Mouse (Mus musculus) spleen, postnatal 4 days (tissue): ENCODE data around the gene Tnc.

ENCODE experiments used
- DNase-seq, 2 experiments: peaks; one replicate each; pipeline ENCODE4 v3.0.0; 2022; ENCODE audit warnings: low spot score in 2 of 2

Tnc gene

DNA sequence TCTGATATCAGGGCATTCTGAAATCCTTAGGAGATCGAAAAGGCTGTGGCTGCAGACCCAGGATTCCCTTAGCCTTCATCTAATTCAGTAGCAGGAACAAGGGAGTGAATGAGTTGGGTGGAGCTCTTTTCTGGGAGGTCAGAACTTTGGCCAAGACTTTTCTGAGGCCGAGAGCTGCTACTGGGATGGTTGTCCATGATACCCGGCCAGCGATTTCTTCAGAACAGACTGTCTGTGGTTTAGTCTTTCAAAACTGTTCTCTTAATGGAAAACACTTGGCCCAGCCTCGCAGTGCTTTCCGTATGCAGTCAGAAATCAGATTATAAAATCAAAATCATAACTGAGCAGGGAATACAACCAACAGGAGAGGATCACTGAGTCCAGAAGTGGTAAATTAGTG, 21.2 kb downstream of the Tnc start:
- DNase-seq = no peak

DNA sequence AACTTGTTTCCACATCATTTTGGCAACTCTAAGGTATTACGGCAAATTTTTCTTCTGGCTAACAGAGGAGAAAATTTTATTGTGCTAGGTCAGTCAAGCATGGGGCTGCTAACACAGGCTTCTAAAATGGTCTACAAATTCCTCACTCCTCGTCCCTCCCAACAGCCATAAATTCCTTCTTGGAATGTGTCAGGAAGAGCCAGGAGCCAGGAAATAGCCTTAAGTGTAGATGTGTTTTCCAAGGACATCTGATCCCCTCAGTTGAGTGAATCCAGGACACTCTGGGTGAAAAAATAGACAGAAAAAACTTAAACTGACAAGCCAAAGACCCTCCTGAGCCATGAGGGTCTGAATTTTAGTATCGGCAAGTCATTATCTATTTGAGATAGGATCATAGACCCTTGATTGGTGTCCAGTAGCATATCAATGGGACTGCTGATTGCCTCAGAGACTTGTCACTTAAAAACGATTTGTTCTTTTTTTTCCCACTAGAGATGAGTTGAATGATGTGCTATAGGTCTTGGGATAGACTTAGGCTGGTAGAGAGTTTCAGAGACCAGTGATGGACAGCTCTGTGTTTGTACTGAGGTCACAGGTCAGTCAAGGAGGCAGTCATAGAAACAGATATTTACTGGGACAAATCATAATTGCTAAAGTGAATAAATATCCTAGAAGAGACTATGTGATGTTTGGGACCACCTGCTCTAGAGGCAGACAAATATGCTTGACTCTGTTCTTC, 22.6 kb downstream of the Tnc start:
- DNase-seq = no peak

DNA sequence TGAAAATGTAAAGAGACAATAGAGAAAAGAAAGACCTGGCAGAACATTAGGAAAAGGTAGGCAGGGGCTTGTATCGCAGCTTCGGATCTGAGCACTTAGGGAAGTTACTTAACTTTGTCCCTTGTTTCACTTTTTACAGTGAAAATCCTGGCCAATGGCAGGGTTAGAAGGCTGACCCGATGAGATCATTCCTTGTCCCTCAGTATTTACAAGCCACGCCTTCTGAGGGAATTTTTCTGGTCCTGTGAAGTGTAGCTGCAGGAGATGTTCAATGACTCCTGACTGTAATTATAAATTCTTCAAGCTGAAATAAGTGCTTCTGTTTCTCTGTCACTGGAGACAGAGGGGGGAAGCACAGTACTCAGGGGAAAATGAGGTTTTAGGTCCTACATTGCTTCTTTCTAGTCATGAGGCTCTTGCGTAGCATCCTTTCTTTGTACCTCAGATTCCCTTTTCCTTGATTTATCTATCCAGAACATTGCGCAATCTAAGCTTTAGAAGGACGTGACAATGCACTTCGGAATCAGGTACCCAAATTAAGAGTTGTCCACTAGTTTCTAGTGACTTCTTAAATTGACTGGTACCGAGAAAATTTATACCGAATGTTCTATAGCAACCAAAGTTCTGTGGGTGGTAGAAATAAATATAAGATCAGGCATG, 25.8 kb downstream of the Tnc start:
- DNase-seq = no peak

DNA sequence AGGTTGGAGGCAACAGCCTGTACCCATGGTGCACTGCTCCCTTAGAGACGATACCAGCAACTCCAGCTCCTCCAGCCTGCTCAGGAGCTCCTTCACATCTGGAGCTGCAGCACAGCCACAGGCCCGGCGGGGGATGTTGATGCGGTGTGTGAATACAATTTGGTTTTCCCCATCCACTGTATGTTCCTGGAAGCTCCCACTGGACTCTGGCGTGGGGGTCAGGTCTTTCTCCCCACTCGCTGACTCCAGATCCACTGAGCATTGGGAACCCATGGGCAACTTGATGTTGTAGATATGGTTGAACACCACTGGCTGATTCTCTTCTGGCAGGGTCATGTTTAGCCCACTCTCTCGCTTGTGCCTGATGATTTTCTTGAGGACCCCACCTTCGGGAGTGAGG, 26.7 kb downstream of the Tnc start:
- DNase-seq = no peak

DNA sequence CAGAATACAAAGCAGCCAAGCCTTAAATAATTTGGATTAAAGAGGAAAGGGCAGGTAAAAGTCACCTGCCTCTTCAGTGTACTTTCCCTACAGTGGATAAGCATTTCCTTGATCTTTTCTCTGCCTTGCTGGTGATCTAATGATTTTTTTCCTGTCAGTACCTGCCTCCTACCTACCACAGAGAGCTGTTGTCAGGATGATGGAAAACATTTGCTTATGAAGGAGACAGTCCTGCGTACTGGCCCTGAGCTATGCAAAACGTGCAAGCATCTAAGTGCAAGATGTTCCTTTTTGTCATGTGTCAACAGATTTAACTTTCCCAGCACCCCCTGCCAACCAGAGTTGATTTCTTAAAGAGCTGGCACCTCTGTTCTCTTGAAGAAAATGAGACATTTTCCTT, 35.5 kb downstream of the Tnc start:
- no peak for DNase-seq

DNA sequence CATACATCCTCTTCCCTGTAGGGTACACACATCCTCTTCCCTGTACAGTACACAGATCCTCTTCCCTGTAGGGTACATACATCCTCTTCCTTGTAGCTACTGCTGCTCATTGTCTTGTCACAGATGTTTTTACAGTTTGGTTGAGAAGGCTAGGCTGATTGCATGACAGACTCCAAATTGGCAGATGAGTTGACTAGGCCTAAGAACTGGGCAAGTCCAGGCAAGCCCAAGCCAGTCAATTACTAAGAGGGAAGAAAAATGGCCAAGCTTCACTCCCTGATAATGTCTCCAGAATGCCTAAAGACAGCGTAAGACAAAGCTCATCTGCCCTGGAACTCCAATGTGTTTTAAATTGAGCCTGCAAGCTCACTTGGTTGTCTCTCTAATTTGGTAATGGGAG, 36.9 kb downstream of the Tnc start:
- DNase-seq = no peak

DNA sequence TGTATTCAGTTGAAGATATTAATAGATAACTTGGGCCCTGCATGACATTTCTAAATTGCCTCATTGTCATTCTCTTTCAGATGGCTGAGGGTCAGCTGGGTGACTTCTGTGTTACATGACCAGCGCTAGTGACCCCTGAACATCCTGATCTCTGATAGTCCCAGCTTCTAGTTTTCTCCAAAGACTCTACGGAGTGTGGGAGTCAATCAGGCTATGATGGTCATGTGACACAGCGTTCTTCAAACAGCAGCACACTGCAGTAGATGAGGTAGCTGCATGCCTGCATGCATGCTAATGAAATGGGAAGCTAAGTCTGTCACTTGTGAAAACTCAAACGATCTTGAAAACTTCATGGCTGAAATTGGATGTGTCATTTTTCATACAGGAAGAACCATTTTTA, 41.6 kb downstream of the Tnc start:
- DNase-seq = no peak

DNA sequence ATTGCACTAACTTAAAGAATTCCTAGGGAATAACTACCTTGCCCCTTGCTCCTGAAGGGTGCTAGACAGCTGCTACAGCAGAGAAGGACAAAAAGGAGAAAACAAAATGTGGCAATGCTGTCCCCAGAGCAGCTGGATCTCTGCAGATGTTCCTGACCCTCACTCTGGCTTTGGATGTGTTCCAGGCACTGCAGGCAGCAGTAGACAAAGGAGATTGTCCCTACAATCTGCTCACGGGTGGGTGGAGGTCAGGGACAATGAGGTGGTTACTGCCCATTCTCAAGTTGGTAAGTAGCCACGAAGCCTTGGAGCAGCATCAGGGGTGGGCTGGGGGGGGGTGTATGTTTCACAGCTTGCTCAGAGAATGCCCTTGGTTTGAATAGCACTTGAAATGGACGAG, 43.1 kb downstream of the Tnc start:
- DNase-seq = no peak

DNA sequence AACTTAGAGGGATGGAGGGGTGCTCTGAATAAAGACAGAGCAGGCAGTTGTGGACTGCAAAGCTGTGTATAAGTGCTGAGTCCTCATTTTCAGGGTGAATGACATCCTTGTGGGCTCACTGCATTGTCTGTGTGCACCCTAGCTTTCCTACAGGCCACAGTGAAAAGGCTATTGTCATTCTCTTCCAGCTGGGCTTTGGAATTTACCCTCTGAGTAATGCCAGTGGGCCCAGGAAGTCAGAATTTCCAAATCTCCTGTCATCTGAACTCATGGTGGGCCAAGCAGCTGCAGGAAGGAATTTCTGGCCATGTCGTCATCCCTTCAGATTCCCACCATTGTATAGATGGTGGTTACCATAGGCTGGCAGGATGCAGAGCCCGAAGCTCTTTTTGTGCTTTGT, 44.6 kb downstream of the Tnc start:
- DNase-seq = no peak

DNA sequence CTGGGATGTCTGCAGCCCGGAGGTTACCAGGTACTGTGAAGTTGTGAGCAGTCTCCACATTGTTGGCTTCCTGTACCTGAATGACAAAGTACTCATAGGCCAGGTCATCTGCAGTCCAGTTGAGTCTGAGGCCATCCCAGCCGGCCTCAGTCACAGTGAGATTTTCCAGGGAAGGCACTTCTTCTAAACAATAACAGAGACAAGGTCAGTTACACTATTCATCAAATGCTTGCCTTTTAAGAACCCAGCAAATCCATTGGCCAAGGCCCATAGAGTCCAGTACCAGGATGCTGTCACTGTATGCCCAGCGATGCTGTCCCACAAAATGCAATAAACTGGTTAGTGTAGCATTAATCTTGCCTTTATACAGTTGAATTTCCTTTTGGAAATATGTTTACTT, 46.0 kb downstream of the Tnc start:
- peak in 1 of 2 experiments; percentile 15 for DNase-seq

DNA sequence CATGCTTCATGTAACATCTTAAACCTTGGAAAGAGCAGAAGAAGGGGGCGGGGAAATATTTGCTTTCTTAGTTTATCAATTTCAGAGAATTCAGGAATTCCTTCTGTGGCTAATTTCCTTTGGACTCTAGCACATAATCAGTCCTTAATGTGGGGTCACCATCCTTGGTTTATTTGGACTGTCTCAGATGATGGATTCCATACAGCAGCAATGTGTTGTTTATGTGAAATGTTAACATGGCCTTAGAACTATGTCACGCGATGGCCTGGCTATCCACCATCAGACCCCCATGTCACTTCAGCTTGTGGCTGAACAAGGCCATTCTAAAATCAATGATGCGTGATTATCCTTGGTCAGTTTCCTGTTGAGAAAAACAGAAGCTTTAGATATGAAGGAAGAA, 46.5 kb downstream of the Tnc start:
- no peak for DNase-seq

DNA sequence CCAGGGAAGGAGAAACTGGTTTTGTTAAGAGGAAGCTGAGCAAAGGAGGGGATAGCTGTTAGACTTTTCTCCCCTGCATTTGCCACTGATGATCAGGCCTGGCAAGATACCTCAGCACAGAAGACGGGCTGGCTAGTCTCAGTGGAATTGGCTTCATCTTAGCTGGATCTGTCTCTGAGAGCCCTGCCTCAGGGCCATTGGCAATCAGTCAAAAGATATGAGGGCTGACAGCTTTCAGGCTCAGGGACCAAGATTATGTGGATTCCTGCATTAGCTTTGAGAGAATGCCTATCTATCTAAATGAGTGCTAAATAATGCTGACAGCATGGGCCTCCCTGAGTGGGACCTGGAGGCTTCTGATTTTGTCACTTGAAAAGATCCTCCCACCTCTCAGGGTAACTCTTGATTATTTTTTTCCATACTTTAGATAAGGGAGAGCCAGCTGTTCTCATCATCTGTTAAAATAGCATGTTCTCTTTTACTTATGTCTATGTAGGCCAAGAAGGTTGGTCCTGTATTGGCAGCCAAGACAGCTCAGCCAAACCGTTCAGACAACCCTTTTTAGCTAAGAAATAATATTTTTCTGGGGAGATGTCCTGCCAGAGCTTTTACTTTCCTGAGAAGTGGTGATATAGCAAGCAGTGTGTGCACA, 53.2 kb downstream of the Tnc start:
- no peak for DNase-seq

DNA sequence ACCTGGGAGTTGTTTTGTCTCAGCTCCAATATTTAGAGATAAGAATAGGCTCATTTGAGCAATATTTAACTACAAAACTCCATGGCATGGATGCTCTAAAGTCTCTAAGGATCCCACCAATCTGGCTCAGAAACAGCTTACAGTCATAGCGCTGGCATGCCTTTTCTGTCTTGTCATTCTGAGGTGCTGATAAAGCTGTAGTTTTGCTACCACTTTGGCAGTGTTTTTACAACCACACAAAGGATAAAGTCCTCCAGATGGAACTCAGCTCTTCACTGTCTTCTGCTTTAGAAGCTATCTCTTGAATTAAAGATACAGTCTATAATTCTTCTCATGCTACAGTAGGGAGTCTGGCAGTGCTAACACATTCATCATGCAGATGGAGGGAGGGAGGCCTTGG, 56.6 kb downstream of the Tnc start:
- no peak for DNase-seq

DNA sequence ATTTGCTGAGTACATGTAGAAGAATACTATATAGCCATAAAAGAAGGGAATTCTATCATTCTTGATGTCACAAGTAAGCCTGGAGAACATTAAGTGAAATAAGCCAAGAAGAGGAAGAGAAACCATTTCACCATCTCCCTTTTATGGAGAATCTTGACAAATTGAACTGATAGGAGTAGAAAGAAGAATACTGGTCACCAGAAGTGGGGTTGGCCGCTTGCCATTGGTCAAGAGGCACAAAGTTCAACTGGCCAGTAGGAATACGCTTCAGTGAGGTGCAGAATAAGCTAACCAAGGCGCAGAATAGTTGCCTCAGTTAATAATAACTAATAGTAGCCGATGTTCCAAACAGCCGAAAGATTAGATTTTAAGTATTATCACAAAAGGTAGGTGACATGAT, 58.7 kb downstream of the Tnc start:
- DNase-seq = no peak

DNA sequence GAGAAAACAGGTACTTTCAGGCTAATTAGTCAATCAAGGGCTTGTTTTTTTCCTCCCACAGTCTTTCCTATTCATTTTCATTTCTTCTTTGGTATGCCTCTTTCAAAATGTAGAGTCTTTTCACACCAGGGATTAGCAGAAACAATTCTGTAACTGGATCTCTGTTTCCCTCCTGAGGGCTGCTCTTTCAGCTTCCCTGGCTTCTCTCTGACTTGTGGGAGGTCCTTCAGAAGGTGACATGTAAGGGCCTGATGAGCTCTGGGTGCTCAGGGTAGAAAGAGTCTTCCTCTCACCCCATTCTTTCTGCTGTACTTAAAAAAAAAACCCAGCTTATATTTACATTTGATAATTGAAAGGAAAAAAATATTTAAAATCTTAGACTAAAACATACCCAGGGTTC, 60.2 kb downstream of the Tnc start:
- DNase-seq = no peak

DNA sequence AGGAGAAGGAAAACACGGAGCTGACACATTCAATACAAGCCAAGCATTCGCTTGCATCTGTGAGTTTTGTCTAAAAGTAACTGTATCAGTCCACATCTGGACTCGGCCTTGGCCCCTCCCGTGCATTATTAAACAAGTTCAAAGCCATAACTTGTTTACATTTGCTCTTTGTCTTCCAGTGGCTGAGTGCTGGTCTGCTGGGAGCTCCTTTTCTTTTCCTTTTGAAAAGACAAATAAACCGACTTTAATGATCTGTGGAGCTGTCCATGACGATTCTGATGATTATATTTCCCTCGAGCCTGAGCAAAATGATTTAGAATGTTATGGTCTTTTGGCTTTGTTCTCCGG, 63.7 kb downstream of the Tnc start:
- no peak for DNase-seq

DNA sequence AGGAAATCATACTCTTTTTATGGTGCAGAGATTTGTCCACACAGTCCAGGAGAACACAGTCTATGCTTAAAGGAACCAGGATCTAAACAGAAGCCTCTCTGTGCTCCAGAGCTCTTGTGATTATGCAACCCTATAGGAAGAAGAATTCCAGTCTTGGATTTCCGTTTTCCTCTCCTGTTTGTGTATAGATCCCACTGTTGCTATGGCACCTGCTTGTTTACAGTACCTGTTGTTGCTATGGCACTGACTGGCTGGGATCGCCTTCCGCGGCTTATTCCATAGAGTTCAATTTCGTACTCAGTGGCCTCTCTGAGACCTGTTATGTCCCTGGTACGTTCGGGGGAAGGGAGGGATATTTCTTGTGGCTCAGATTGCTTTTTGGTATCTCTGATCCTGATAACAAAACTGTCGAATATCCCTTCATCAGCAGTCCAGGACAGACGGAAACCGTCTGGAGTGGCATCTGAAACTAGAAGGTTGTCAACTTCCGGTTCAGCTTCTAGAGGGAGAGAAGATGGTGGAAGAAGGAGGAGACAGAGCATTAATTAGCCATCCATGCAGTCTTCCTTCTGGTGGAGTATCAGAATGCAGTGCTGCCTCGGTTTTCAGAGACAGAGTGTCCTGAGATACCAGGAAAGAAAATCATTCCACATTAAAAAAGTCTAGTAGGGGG, 64.3 kb downstream of the Tnc start:
- DNase-seq = no peak

DNA sequence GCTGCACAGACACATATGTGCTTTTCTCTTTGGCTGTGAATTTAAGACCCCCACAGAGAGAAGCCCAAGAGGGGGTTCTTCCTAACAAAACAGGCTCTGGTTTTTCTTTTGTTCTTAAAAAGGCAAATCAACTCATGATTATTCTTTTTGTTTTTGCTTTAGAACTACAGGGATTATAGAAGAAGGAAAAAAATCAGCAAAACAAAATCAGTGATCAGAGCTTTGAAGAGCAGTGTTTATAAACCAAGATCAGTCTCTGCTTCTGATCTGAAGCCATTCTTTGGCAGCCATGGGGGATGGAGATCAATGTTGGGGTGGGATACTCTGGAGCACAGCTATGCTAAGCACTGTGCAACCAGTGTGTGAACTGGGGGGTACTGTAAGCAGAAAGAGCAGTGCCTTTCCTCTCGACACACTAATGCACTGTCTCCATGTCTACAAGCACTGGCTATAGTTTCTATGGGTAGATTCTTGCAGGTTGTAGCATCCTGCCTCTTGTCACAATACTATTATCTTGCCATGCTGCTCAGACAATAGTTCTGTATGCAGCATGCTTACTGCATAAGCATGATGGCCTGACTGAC, 66.5 kb downstream of the Tnc start:
- no peak for DNase-seq

DNA sequence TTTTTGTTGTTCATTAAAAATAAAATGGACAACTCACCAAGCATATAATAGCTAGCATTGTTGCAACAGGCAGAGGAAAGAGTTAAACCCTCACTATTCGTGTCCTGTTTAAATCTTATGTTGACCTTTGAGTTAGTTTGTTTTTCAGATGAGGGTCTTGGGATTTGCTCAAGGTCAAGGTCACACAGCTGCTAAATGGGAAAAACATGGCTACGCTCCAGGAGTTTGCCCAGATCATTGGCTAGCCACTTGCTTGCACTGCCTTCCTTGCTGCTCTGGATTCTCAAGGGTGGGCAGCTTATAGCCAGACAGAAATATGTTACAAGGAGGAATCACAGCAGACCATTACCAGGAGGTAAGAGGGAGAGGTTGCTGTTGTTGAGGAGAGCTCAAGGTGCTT, 67.2 kb downstream of the Tnc start:
- DNase-seq = no peak

DNA sequence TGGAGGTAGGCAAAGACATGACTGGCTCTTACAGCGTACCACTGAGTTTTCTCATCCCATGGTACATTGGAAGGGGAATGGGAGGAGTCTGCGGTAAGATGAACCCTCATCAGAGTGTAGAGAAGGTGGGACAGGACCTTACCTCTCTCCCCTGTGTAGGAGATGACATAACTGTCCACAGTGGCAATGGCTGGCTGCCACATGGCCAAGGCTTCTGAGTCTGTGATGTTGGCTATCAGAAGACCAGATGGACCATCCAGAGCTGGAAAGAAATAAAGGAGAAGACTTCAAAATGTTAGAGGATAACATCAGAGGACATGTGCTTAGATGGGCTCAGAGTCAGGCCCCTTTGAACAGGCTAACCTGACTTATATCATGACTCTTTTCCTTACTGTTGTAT, 74.3 kb downstream of the Tnc start:
- DNase-seq = no peak

DNA sequence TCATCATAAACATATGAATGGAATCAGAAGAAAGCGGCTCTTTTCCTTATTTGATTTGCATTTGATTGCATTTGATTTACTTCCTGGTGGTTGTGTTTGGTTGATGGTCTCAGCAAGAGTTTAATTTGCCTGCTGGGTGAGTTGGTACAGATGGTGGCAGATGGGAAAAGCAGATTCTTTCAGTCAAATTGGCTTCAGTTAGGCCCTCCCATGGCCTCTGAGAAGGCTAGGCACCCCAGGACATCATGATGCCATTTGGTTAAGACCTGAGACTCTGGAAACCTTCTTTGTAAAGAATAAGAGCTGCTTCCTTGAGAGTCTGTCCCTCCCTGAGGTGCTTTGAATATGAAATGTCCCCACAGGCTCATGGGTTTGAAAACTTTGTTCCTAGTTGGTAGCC, 75.1 kb downstream of the Tnc start:
- no peak for DNase-seq

DNA sequence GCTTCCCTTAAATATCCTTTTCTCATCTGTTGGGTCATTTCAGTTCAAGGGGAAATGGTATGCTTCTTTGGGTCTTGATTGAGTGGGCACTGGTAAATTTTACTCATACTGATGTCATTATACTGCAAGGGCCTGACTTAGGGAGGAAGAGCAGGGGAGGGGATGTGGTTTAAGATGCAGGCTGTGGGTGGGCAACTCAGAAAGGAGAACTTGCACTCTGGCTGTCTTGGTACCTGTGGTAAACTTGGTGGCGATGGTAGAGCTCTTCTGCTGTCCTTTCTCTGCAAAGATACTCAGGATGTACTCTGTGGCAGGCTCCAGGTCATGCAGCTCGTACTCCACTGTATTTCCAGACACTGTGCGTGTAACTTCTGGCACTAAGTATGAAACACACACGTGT, 75.9 kb downstream of the Tnc start:
- DNase-seq = no peak

DNA sequence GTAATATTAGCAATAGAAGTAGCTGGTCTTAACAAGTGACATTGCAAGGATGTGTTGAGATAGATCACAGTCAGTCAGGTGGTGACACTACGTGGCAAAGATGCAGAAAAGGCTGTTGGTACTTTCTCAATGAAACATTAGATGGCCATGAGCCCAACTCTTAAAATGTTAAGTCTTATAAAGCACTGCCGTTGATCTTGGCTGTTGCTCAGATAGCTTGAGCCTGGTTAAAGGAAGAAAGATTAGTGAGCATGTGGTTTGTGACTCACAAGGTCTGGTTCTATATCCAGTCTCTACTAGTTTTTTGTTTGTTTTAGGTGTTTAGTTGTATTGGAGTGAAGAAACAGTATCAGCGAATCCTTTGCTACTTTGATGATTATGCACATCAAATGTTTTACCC, 76.9 kb downstream of the Tnc start:
- no peak for DNase-seq
